Mouse (Mus musculus) cerebellum, adult 2 months (tissue): ENCODE measurements around the gene Rin3. TPM values are rescaled to one million over a fixed set of nuclear protein-coding genes. Genes with fewer than 3 reads are reported as not detected.

Source experiments
- DNase-seq, 2 experiments: peaks; one replicate each; pipeline ENCODE4 v3.0.0; 2021
- H3K27ac ChIP-seq: fragments of 200-500 bp; 2 replicates; pipeline ENCODE4 v1.5.1; 2012; ENCODE audit warnings: low read length, control low read depth, inconsistent platforms; ENCODE audit not compliant: insufficient read depth
- H3K27me3 ChIP-seq: fragments of 200-500 bp; 2 replicates; pipeline ENCODE4 v1.6.1; 2012; ENCODE audit warnings: inconsistent platforms, mild to moderate bottlenecking, low read length, moderate library complexity; ENCODE audit not compliant: control insufficient read depth, insufficient read depth
- H3K4me1 ChIP-seq: fragments of 200-500 bp; 2 replicates; pipeline ENCODE4 v1.6.1; 2011; ENCODE audit warnings: low read length; ENCODE audit not compliant: control insufficient read depth, insufficient read depth
- H3K4me3 ChIP-seq: fragments of 200-500 bp; replicated peaks from 2 replicates; pipeline ENCODE3; 2011; ENCODE audit warnings: mild to moderate bottlenecking, low read depth, low read length, control low read depth; ENCODE audit not compliant: insufficient read depth
- CTCF ChIP-seq: fragments of 200-500 bp; IDR thresholded peaks from 2 replicates; pipeline ENCODE4 v1.5.1; 2011; ENCODE audit warnings: low read depth, mild to moderate bottlenecking, control low read depth, low read length, moderate library complexity, borderline replicate concordance; ENCODE audit not compliant: insufficient read depth
- POLR2A ChIP-seq: fragments of 200-500 bp; IDR thresholded peaks from 2 replicates; pipeline ENCODE4 v1.6.1; 2011; ENCODE audit warnings: low read length, control low read depth, borderline replicate concordance; ENCODE audit not compliant: insufficient read depth
- WGBS: fragments of 180-500 bp; shearing (Covaris S2); methylation state at CpG from one replicate; pipeline ENCODE4 v1.1.7; 2018; 5-methylcytosine and 5-hydroxymethylcytosine counted together
- polyA plus RNA-seq: library from polyadenylated mRNA; depleted of rRNA; stranded (reverse); fragments of >200 nt; gene quantifications from 2 replicates; pipeline ENCODE4 v1.2.3, GENCODE M21; 2012

Gene Rin3
- polyA plus RNA-seq, 1 experiment, result 1.2 TPM

- Histone ChIP-seq H3K4me1 (peaks cover 5% of the 10 kb centered on the region), H3K27me3 (0 out of 2 replicates have a peak, but pooled peaks cover under 1% of the 10 kb centered on the region), H3K27ac (no peak overlapping the region), H3K4me3 (no peak overlapping the region)
- WGBS, result 82% methylated on average over 2 of the region's 2 CpGs
- no peak for DNase-seq
- no peak for TF ChIP-seq CTCF
- TF ChIP-seq POLR2A, result no peak
These were observed 6.0 kb downstream of the Rin3 start for GRCm38 (mm10) chr12:102288846-102289245.

GRCm38 (mm10) chr12:102289568-102289967 lies 6.7 kb downstream of the Rin3 start:
- H3K27ac ChIP-seq, result no peak overlapping the region
- WGBS, result 87% methylated on average over 1 of the region's 1 CpGs
- TF ChIP-seq POLR2A (no peak), CTCF (no peak)
- peaks cover 3% of the 10 kb centered on the region for H3K4me1 ChIP-seq
- no peak for DNase-seq
- H3K4me3 ChIP-seq, result no peak overlapping the region
- no peaks in the 10 kb centered on the region for H3K27me3 ChIP-seq

GRCm38 (mm10) chr12:102290662-102291061 lies 7.8 kb downstream of the Rin3 start:
- H3K4me1 ChIP-seq, result peaks cover 3% of the 10 kb centered on the region
- TF ChIP-seq CTCF (no peak), POLR2A (no peak)
- DNase-seq, result no peak
- WGBS, result 40% methylated on average over 2 of the region's 2 CpGs
- no peak overlapping the region for H3K27ac ChIP-seq
- H3K27me3 ChIP-seq, result no peaks in the 10 kb centered on the region
- H3K4me3 ChIP-seq, result no peak overlapping the region

- 83% methylated on average over 6 of the region's 6 CpGs for WGBS
These were observed 8.8 kb downstream of the Rin3 start for GRCm38 (mm10) chr12:102291686-102292085.

GRCm38 (mm10) chr12:102292501-102293215 lies 9.8 kb downstream of the Rin3 start:
- WGBS, result 90% methylated on average over 7 of the region's 7 CpGs
- TF ChIP-seq CTCF (no peak), POLR2A (no peak)

More at GRCm38 (mm10) chr12:102291686-102292085, 8.8 kb downstream of the Rin3 start:
- no peak for DNase-seq
- Histone ChIP-seq H3K4me3 (no peak overlapping the region), H3K4me1 (no peaks in the 10 kb centered on the region; the same call in 1 of the 2 replicates), H3K27me3 (no peaks in the 10 kb centered on the region), H3K27ac (no peak overlapping the region)
- TF ChIP-seq CTCF (no peak), POLR2A (no peak)

GRCm38 (mm10) chr12:102294634-102295033 lies 11.8 kb downstream of the Rin3 start:
- Histone ChIP-seq H3K4me3 (no peak overlapping the region), H3K27me3 (no peaks in the 10 kb centered on the region), H3K27ac (no peak overlapping the region), H3K4me1 (no peaks in the 10 kb centered on the region)
- TF ChIP-seq POLR2A (no peak), CTCF (no peak)
- no peak for DNase-seq
- 64% methylated on average over 5 of the region's 5 CpGs for WGBS

More at GRCm38 (mm10) chr12:102292501-102293215, 9.8 kb downstream of the Rin3 start:
- no peak for DNase-seq
- no peaks in the 10 kb centered on the region for H3K4me1 ChIP-seq
- no peaks in the 10 kb centered on the region for H3K27me3 ChIP-seq
- no peak overlapping the region for H3K4me3 ChIP-seq
- no peak overlapping the region for H3K27ac ChIP-seq

- Histone ChIP-seq H3K27ac (no peak overlapping the region), H3K4me3 (no peak overlapping the region), H3K27me3 (no peaks in the 10 kb centered on the region), H3K4me1 (no peaks in the 10 kb centered on the region)
- WGBS, result 47% methylated on average over 7 of the region's 7 CpGs
- TF ChIP-seq CTCF, result no peak
- no peak for TF ChIP-seq POLR2A
- no peak for DNase-seq
These were observed 12.4 kb downstream of the Rin3 start for GRCm38 (mm10) chr12:102295230-102295629.

GRCm38 (mm10) chr12:102295662-102296061 lies 12.8 kb downstream of the Rin3 start:
- Histone ChIP-seq H3K4me1 (no peaks in the 10 kb centered on the region), H3K4me3 (no peak overlapping the region), H3K27ac (no peak overlapping the region), H3K27me3 (no peaks in the 10 kb centered on the region)
- TF ChIP-seq POLR2A, result no peak
- TF ChIP-seq CTCF, result no peak
- 54% methylated on average over 8 of the region's 8 CpGs for WGBS
- DNase-seq, result no peak
